Mouse (Mus musculus) embryonic fibroblast, embryonic 13.5 days (primary cell): Measurements from ENCODE around the gene Hbp1. TPM values are rescaled to one million over a fixed set of nuclear protein-coding genes. Genes with fewer than 3 reads are reported as not detected.

ENCODE experiments used
- H3K27ac ChIP-seq: 2 replicates; pipeline ENCODE4 v1.5.1; 2012; ENCODE audit warnings: low read length, control low read depth, inconsistent platforms; ENCODE audit not compliant: insufficient read depth
- H3K4me1 ChIP-seq: 2 replicates; pipeline ENCODE4 v1.6.1; 2011; ENCODE audit warnings: low read length; ENCODE audit not compliant: control insufficient read depth, insufficient read depth
- H3K4me3 ChIP-seq: 2 replicates; pipeline ENCODE4 v1.5.1; 2011; ENCODE audit warnings: mild to moderate bottlenecking, control low read depth, low read length; ENCODE audit not compliant: insufficient read depth
- CTCF ChIP-seq: IDR thresholded peaks from 2 replicates; pipeline ENCODE4 v1.5.1; 2011; ENCODE audit warnings: mild to moderate bottlenecking, control low read depth, low read length, moderate library complexity, borderline replicate concordance; ENCODE audit not compliant: insufficient read depth
- POLR2A ChIP-seq: IDR thresholded peaks from 2 replicates; pipeline ENCODE4 v1.6.1; 2011; ENCODE audit warnings: low read depth, mild to moderate bottlenecking, control low read depth, low read length, moderate library complexity
- polyA plus RNA-seq: library from polyadenylated mRNA; stranded (reverse); fragments of >200 nt; gene quantifications from 2 replicates; pipeline ENCODE4 v1.2.4, GENCODE M21; 2011; ENCODE audit warnings: low read depth; ENCODE audit not compliant: missing spikeins, insufficient read length

Hbp1 gene
- polyA plus RNA-seq, 1 experiment, result 104 TPM

GRCm38 (mm10) chr12:31955843-31956242 lies 5.5 kb upstream of the Hbp1 start:
- H3K4me3 ChIP-seq, result no peak overlapping the region
- TF ChIP-seq CTCF, result no peak
- TF ChIP-seq POLR2A, result no peak
- H3K4me1 ChIP-seq, result no peaks in the 10 kb centered on the region
- no peak overlapping the region for H3K27ac ChIP-seq

DNA sequence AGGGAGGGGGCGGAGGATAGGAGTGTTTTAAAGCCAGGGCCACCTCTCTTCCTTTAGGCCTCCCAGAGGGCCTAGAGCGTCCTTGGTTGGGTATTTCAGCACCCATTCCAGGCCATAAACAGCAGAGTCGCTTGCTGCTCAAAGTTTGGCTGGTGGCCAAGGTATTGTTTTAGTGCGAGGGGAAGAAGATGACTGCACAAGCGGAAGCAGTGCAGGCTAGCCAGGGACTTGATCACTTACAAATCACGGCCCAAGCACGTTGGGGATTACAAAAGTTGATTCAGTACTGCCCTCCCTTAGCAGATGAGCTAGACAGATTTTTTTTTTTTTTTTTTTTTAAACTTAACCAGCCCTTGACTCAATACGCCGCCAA lies 310 bp upstream of the Hbp1 start:
- Histone ChIP-seq H3K27ac (peak overlapping the region; percentile 10), H3K4me1 (no peaks in the 10 kb centered on the region), H3K4me3 (peak overlapping the region; percentile 37)
- no peak for TF ChIP-seq POLR2A
- no peak for TF ChIP-seq CTCF

- TF ChIP-seq CTCF, result no peak
- peak; percentile 57 for TF ChIP-seq POLR2A
- Histone ChIP-seq H3K4me3 (peak overlapping the region; percentile 90), H3K4me1 (no peaks in the 10 kb centered on the region), H3K27ac (peak overlapping the region; percentile 83)
These were observed 1.1 kb downstream of the Hbp1 start for GRCm38 (mm10) chr12:31949193-31949741.

DNA sequence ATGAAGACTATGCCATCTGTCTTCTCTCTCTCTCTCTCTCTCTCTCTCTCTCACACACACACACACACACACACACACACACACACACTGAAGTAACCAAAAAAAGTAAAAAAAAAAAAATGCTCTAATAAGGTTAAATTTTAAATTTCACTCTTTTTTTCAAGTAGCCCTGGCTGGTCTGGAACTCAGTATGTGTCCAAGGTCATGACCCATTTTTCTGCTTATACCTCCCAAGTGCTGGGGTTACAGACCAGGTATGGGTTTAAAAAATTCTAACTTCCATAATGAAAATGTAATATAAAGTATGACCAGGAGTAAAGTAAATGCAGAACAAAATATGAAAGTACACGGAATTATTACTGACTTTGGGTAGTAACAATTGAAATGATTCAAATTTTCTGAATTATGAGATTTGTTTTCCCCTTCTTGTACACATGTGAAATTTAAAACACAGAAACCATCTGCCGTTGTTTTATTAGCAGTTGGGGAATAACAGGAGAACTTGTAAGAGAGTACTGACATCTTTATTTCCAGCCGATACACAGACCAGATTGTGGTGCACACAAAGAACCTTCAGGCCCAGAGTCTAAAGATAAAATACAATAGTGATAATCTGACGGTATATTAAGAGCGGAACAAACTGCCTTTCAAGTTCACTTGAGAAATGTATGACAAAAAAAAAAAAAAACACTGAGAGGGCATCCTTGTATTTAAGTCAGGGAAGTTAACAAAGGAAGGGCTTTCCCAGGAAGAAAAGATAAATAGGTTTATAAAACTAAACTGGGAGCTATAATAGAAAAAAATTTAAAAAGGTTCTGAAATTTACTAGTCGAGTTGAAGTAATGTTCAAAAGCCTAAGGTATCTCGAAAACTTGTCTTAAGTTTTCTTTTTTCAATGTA lies 2.0 kb downstream of the Hbp1 start:
- peak overlapping the region; percentile 90 for H3K4me3 ChIP-seq
- TF ChIP-seq POLR2A, result no peak
- no peak for TF ChIP-seq CTCF
- no peaks in the 10 kb centered on the region for H3K4me1 ChIP-seq
- peak overlapping the region; percentile 75 for H3K27ac ChIP-seq

GRCm38 (mm10) chr12:31947476-31947875 lies 2.9 kb downstream of the Hbp1 start:
- Histone ChIP-seq H3K27ac (no peak overlapping the region), H3K4me1 (no peaks in the 10 kb centered on the region), H3K4me3 (no peak overlapping the region)
- TF ChIP-seq POLR2A (no peak), CTCF (no peak)

- Histone ChIP-seq H3K4me3 (no peak overlapping the region), H3K27ac (no peak overlapping the region), H3K4me1 (no peaks in the 10 kb centered on the region)
- no peak for TF ChIP-seq POLR2A
- TF ChIP-seq CTCF, result no peak
These were observed 5.9 kb downstream of the Hbp1 start for GRCm38 (mm10) chr12:31944405-31944804.

DNA sequence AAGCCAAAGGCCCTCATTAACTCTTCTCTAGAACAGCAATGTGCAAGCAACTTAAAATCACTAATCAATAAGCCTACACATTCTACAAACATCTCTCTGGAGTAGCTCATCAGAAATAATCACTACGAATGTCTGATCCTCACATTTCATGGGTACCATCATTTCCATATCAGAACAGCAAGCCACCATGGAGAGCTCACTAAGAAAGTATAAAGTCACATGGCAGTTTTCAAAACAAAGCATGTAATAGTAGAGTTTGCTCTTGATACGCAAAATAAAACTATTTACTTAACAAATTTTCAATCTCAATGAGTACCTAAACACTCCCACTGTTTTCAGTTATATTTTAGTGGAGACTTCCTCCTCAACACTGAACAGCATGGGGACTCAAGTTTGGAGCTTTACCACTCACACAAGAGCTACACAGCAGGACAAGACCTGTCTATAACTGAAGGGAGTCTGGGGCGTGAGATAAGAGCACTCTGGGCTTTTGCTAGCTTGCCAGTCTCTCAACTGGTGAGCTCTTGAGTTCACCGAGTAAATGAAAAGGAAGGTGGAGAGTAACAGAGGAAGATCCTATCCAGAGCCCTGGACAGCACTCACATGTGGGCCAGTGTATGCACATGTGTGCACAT lies 7.2 kb downstream of the Hbp1 start:
- no peaks in the 10 kb centered on the region for H3K4me1 ChIP-seq
- TF ChIP-seq CTCF (no peak), POLR2A (no peak)
- no peak overlapping the region for H3K27ac ChIP-seq
- H3K4me3 ChIP-seq, result no peak overlapping the region

- TF ChIP-seq POLR2A (no peak), CTCF (no peak)
- no peak overlapping the region for H3K4me3 ChIP-seq
- H3K4me1 ChIP-seq, result 0 out of 2 replicates have a peak, but pooled peaks cover 6% of the 10 kb centered on the region
- no peak overlapping the region for H3K27ac ChIP-seq
These were observed 11.3 kb downstream of the Hbp1 start for GRCm38 (mm10) chr12:31939026-31939425.

- Histone ChIP-seq H3K4me1 (0 out of 2 replicates have a peak, but pooled peaks cover 6% of the 10 kb centered on the region), H3K27ac (no peak overlapping the region), H3K4me3 (no peak overlapping the region)
- TF ChIP-seq CTCF (no peak), POLR2A (no peak)
These were observed 11.8 kb downstream of the Hbp1 start for GRCm38 (mm10) chr12:31938391-31938997.

- Histone ChIP-seq H3K4me3 (no peak overlapping the region), H3K4me1 (0 out of 2 replicates have a peak, but pooled peaks cover 6% of the 10 kb centered on the region), H3K27ac (no peak overlapping the region)
- TF ChIP-seq POLR2A (no peak), CTCF (no peak)
These were observed 12.7 kb downstream of the Hbp1 start for GRCm38 (mm10) chr12:31937613-31938012.
